Mouse (Mus musculus) liver, postnatal 0 days (tissue): Measurements from ENCODE around the gene Serinc1.

ENCODE experiments used
- CTCF ChIP-seq: sonication (generic); IDR thresholded peaks from 2 replicates; pipeline ENCODE4 v1.5.1; 2016; ENCODE audit warnings: antibody characterized with exemption, low read depth
- EP300 ChIP-seq: IDR thresholded peaks from 2 replicates; pipeline ENCODE4 v1.6.1; 2016; ENCODE audit warnings: antibody characterized with exemption, low read depth, mild to moderate bottlenecking

- no peak for TF ChIP-seq EP300
- TF ChIP-seq CTCF: no peak
Measured at GRCm38 (mm10) chr10:57514616-57515015, 17.7 kb downstream of the Serinc1 start.
